Mouse (Mus musculus): ENCODE results near the gene Slc22a23. TPM values are rescaled to one million over a fixed set of nuclear protein-coding genes. Genes with fewer than 3 reads are reported as not detected.

Gene Slc22a23
- total and polyA plus RNA-seq, 3 experiments, result 11.1 to 14.2 (median 12.2) TPM

DNA sequence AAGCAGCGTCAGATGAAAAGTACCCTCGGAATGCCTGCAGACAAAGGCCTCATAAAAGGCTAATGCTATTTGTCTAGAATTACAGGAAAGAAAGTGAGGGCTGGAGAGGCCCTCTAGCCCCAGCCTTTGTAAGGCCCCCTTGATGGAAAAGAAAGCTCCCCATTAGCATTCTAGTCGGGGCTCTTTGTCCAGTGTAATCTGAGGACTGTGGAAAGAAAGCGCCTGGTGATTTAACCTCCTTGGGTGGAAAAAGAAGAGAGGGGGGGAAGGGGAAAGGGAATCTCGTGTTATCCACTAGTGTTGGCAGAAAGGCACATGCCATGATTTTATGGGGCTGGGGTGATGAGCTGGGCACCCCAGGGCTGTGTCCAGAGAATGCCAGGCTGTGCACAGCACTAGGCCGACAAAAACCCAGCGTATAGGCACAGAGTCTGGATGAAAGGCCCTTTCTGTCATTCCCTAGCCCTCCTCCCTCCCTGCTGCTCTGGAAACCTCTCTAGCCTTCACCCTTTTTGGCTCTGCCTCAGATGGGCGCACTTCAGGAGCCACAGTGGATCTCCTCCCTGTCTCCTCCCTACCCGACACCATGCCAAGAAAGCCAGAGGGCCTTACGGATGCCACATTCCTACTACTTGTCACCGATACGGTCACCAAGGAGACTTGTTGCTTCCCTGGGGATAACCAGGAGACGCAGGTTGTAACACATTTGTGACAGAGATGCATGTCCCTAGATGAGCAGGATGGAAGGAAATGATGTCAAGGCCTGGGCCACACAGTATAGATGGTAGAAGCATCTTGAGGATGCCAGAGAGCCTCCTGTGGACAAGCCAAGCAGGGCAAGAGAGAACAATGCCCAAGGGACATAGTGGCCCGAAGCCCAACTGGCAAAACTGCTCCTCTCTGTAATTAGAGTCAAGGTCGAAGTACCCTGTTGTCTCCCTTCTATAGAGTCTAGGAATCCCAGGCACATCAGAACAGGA is 95.8 kb downstream of the Slc22a23 start:
- no peaks in the 10 kb centered on the region for H3K79me2 ChIP-seq (replicated peaks; ENCODE audit: control insufficient read depth, insufficient read depth, low read length)
- intact Hi-C loops (cut with DNase I), result no loop called here
- no peak overlapping the region for H3K9ac ChIP-seq (ENCODE audit: low read depth, low read length)
- no peak for TF ChIP-seq EP300 (IDR thresholded peaks at IDR 0.05; ENCODE audit: insufficient read depth, low read depth, low read length)
- no peak for TF ChIP-seq POLR2A (IDR thresholded peaks at IDR 0.05; ENCODE audit: insufficient read depth, low read depth, low read length)
- H3K27me3 ChIP-seq (ENCODE audit: control insufficient read depth, insufficient read depth, low read length), result no peaks in the 10 kb centered on the region
- peak in 1 of 2 experiments; percentile 8 for DNase-seq
- no peak overlapping the region for H3K4me3 ChIP-seq
- H3K27ac ChIP-seq, result no peak overlapping the region
- no peaks in the 10 kb centered on the region for H3K36me3 ChIP-seq (ENCODE audit: control insufficient read depth, insufficient read depth, low read length)
- WGBS, result 68% methylated on average over 15 of the region's 15 CpGs
- no peaks in the 10 kb centered on the region for H3K4me1 ChIP-seq (ENCODE audit: control insufficient read depth, insufficient read depth, low read length)

DNA sequence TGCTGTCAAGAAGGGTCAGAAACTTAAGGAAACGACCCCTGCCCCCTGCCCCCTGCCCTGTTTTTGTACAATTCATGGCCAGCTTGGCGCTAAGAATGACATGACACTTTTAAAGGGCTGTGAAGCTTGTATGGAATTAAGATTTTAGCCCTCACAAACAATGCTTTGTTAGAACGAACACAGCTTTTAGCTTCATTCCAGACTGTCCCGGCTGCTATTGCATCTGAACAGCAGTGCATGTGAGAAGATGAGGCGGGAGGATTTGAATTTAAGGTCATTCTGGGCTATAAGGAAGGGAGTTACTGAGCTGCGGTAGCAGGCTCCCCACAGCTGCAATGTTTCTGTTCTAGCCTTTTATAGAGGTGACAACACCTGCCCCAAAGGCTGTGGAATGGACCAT is 96.9 kb downstream of the Slc22a23 start:
- H3K27ac ChIP-seq, result no peak overlapping the region
- intact Hi-C loops (cut with DNase I), result no loop called here
- no peaks in the 10 kb centered on the region for H3K36me3 ChIP-seq (ENCODE audit: control insufficient read depth, insufficient read depth, low read length)
- H3K79me2 ChIP-seq (replicated peaks; ENCODE audit: control insufficient read depth, insufficient read depth, low read length), result no peaks in the 10 kb centered on the region
- 69% methylated on average over 6 of the region's 6 CpGs for WGBS
- no peak overlapping the region for H3K9ac ChIP-seq (ENCODE audit: low read depth, low read length)
- H3K4me3 ChIP-seq, result no peak overlapping the region
- DNase-seq, result no peak
- TF ChIP-seq EP300 (IDR thresholded peaks at IDR 0.05; ENCODE audit: insufficient read depth, low read depth, low read length), result no peak
- no peak for TF ChIP-seq POLR2A (IDR thresholded peaks at IDR 0.05; ENCODE audit: insufficient read depth, low read depth, low read length)
- no peak for TF ChIP-seq CTCF (IDR thresholded peaks at IDR 0.05)
- H3K4me1 ChIP-seq (ENCODE audit: control insufficient read depth, insufficient read depth, low read length), result no peaks in the 10 kb centered on the region
- H3K27me3 ChIP-seq (ENCODE audit: control insufficient read depth, insufficient read depth, low read length), result no peaks in the 10 kb centered on the region

DNA sequence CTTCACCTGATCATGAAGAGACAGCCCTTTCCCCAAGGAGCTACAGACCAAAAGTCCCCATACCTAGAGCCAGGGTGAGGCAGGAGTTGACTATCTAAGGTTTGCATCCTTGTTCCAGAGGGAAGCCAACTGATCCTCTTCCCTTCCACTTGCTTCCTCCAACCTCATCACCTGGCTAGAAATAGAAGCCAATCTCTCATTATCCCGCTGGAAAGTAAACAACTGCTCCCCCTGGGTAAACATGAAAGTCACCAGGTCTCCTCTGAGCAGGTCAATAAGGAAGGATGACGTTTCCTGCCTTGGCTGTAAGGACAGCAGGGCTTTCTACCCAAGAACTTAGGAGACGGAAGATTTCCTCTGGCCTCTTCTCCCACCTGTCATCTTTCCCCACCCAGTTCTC is 98.2 kb downstream of the Slc22a23 start:
- DNase-seq, result no peak
- Histone ChIP-seq H3K36me3 (ENCODE audit: control insufficient read depth, insufficient read depth, low read length) (no peaks in the 10 kb centered on the region), H3K79me2 (replicated peaks; ENCODE audit: control insufficient read depth, insufficient read depth, low read length) (no peaks in the 10 kb centered on the region), H3K4me1 (ENCODE audit: control insufficient read depth, insufficient read depth, low read length) (no peaks in the 10 kb centered on the region), H3K27ac (no peak overlapping the region), H3K27me3 (ENCODE audit: control insufficient read depth, insufficient read depth, low read length) (no peaks in the 10 kb centered on the region), H3K9ac (ENCODE audit: low read depth, low read length) (no peak overlapping the region), H3K4me3 (no peak overlapping the region)
- intact Hi-C loops (cut with DNase I), result no loop called here
- TF ChIP-seq EP300 (IDR thresholded peaks at IDR 0.05; ENCODE audit: insufficient read depth, low read depth, low read length) (no peak), POLR2A (IDR thresholded peaks at IDR 0.05; ENCODE audit: insufficient read depth, low read depth, low read length) (no peak), CTCF (IDR thresholded peaks at IDR 0.05) (no peak)
- 58% methylated on average over 3 of the region's 3 CpGs for WGBS

DNA sequence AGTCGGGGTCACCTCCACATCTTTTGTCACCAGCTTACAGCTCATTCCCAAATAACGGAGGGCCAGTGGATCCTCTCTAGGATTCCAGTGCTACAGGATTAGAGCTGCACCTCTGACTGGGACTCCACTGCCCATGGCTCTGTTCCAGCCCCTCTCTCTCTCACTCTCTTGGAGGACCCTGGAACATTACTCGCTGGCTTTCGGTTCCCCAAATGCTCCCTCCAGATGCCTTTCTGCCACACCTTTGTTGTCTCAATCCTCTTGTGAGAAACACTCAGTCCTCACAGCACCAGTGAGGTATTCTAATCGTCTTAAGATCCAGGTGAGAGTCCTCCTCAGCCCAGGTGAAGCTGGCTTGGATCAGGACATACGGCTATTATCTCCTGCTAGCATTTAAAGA is 99.8 kb downstream of the Slc22a23 start:
- Histone ChIP-seq H3K27ac (no peak overlapping the region), H3K36me3 (ENCODE audit: control insufficient read depth, insufficient read depth, low read length) (no peaks in the 10 kb centered on the region)
- TF ChIP-seq POLR2A (IDR thresholded peaks at IDR 0.05; ENCODE audit: insufficient read depth, low read depth, low read length) (no peak), EP300 (IDR thresholded peaks at IDR 0.05; ENCODE audit: insufficient read depth, low read depth, low read length) (no peak), CTCF (IDR thresholded peaks at IDR 0.05) (no peak)

DNA sequence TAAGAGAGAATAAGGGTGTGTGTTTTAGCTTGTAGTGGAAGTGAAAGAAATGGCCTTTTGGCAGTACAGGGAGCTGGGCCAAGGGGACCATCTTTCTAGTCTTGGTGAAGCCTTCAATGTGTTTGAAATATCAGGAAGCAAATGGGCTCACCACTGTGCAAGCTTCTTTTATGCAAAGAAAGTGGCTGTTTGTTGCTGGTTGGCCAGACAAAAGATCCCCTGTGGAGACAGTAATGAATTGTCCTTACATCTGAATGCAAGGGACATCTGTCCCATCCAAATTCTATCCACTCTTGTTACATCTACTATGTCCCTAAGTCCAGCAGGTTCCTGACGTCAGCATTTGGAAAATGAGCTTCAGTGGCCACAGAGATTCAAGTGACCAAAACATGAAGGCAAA is 100.8 kb downstream of the Slc22a23 start:
- DNase-seq, result no peak
- no peak overlapping the region for H3K4me3 ChIP-seq
- H3K27ac ChIP-seq, result no peak overlapping the region
- TF ChIP-seq CTCF (IDR thresholded peaks at IDR 0.05) (no peak), POLR2A (IDR thresholded peaks at IDR 0.05; ENCODE audit: insufficient read depth, low read depth, low read length) (no peak), EP300 (IDR thresholded peaks at IDR 0.05; ENCODE audit: insufficient read depth, low read depth, low read length) (no peak)
- no peak overlapping the region for H3K9ac ChIP-seq (ENCODE audit: low read depth, low read length)
- no peaks in the 10 kb centered on the region for H3K79me2 ChIP-seq (replicated peaks; ENCODE audit: control insufficient read depth, insufficient read depth, low read length)
- intact Hi-C loops (cut with DNase I), result no loop called here
- no peaks in the 10 kb centered on the region for H3K4me1 ChIP-seq (ENCODE audit: control insufficient read depth, insufficient read depth, low read length)
- WGBS, result 75% methylated on average over 1 of the region's 1 CpGs
- H3K36me3 ChIP-seq (ENCODE audit: control insufficient read depth, insufficient read depth, low read length), result no peaks in the 10 kb centered on the region
- H3K27me3 ChIP-seq (ENCODE audit: control insufficient read depth, insufficient read depth, low read length), result no peaks in the 10 kb centered on the region

More for the DNA sequence above, 99.8 kb downstream of the Slc22a23 start:
- Histone ChIP-seq H3K79me2 (replicated peaks; ENCODE audit: control insufficient read depth, insufficient read depth, low read length) (no peaks in the 10 kb centered on the region), H3K9ac (ENCODE audit: low read depth, low read length) (no peak overlapping the region), H3K4me3 (no peak overlapping the region), H3K4me1 (ENCODE audit: control insufficient read depth, insufficient read depth, low read length) (no peaks in the 10 kb centered on the region), H3K27me3 (ENCODE audit: control insufficient read depth, insufficient read depth, low read length) (no peaks in the 10 kb centered on the region)
- intact Hi-C loops (cut with DNase I), result no loop called here
- no peak for DNase-seq
- 84% methylated on average over 6 of the region's 6 CpGs for WGBS

DNA sequence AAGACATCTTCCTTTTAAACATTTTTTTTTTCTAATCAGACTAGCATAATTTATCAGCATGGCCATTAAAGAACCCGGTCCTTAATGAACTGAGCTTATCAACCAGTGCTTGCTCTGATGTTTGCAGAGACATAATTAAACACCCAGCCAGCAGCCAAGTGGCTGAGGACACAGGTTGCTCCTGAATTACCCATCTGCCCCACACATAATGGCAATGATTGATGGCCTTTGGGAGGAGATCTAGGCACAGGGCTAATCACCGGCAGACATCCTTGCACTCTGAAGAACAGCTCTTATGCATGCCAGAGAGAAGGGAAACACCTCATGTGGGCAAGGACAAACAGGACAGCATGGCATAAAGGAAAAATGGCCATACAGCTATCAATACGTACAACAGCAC is 102.8 kb downstream of the Slc22a23 start:
- intact Hi-C loops (cut with DNase I), result no loop called here
- Histone ChIP-seq H3K4me3 (no peak overlapping the region), H3K4me1 (ENCODE audit: control insufficient read depth, insufficient read depth, low read length) (no peaks in the 10 kb centered on the region), H3K79me2 (replicated peaks; ENCODE audit: control insufficient read depth, insufficient read depth, low read length) (no peaks in the 10 kb centered on the region), H3K9ac (ENCODE audit: low read depth, low read length) (no peak overlapping the region), H3K36me3 (ENCODE audit: control insufficient read depth, insufficient read depth, low read length) (no peaks in the 10 kb centered on the region), H3K27me3 (ENCODE audit: control insufficient read depth, insufficient read depth, low read length) (no peaks in the 10 kb centered on the region), H3K27ac (no peak overlapping the region)
- no peak for TF ChIP-seq POLR2A (IDR thresholded peaks at IDR 0.05; ENCODE audit: insufficient read depth, low read depth, low read length)
- no peak for TF ChIP-seq EP300 (IDR thresholded peaks at IDR 0.05; ENCODE audit: insufficient read depth, low read depth, low read length)
- no peak for TF ChIP-seq CTCF (IDR thresholded peaks at IDR 0.05)
- no peak for DNase-seq
- 62% methylated on average over 3 of the region's 3 CpGs for WGBS
